Mouse (Mus musculus): ENCODE measurements around the gene Tnfaip8l3. TPM values are rescaled to one million over a fixed set of nuclear protein-coding genes. Genes with fewer than 3 reads are reported as not detected.

The Tnfaip8l3 gene
- polyA plus RNA-seq, 1 experiment, result 3.2 TPM

DNA sequence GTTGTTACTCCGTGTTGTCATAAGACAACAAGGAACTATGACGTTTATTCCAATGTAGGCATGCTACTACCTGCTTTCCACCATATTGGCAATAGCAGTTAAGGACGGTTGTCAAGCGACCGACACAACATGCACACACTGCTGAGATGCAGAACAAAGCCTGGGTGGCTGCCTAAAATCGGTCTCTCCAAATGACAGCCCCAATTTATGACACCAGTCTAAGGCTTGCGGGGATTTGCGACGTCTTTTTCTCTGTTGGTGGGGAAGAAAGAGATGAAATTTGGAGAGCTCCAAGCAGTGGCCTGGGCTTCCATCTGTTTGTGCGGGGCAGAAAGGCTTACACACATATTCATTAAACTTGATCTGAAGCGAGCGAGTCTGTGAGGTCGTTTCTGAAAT, 94.3 kb downstream of the Tnfaip8l3 start:
- Histone ChIP-seq H3K4me3 (ENCODE audit: low read depth, low read length) (no peak overlapping the region), H3K36me3 (ENCODE audit: control insufficient read depth, insufficient read depth, low read length) (no peaks in the 10 kb centered on the region), H3K27ac (ENCODE audit: insufficient read depth, low read depth, low read length) (no peak overlapping the region), H3K27me3 (ENCODE audit: control insufficient read depth, insufficient read depth, low read length) (peaks cover 22% of the 10 kb centered on the region), H3K4me1 (ENCODE audit: control insufficient read depth, insufficient read depth, insufficient read length, low read length) (peaks cover 2% of the 10 kb centered on the region; the same call in 1 of the 2 replicates)
- WGBS, result 26% methylated on average over 13 of the region's 13 CpGs
- TF ChIP-seq CTCF (IDR thresholded peaks at IDR 0.05; ENCODE audit: extremely low read depth, insufficient read length, insufficient replicate concordance, low read depth, low read length) (no peak), POLR2A (IDR thresholded peaks at IDR 0.05; ENCODE audit: low read depth, low read length) (no peak)

Other genes starting within 250 kb of the Tnfaip8l3 start
- 0.15 TPM in 1 of 2 replicates, not detected in the other for gene Sln, start 218.2 kb downstream of the Tnfaip8l3 start, polyA plus RNA-seq (2012; rRNA removed)
- gene Elmod1, start 93.1 kb downstream of the Tnfaip8l3 start, polyA plus RNA-seq (2012; rRNA removed), result 0.08 TPM in 1 of 2 replicates, not detected in the other
- gene Cyp19a1, start 199.7 kb upstream of the Tnfaip8l3 start, polyA plus RNA-seq (2012; rRNA removed), result not detected in 2 replicates
- gene Gldn, start 218.1 kb upstream of the Tnfaip8l3 start, polyA plus RNA-seq (2012; rRNA removed), result 0.01 TPM in 1 of 2 replicates, not detected in the other

Measured in small intestine, adult 2 months (tissue).